Mouse (Mus musculus) MEL (cell line): ENCODE data around the gene Ercc6.

Experiments
- CTCF ChIP-seq, 3 experiments: IDR thresholded peaks in 2 of 3; conservative IDR thresholded peaks in 1 of 3; 2 replicates each; pipeline ENCODE4 v1.5.1; 2011 to 2012; ENCODE audit warnings: low read length in 3 of 3, low read depth in 2 of 3, mild to moderate bottlenecking in 2 of 3, improper control_type of control experiment in 1 of 3, inconsistent platforms in 1 of 3, mixed read lengths in 1 of 3, moderate library complexity in 1 of 3; ENCODE audit not compliant: control insufficient read depth in 1 of 3, insufficient read depth in 1 of 3, poor library complexity in 1 of 3, severe bottlenecking in 1 of 3
- POLR2A ChIP-seq, 2 experiments: IDR thresholded peaks; 2 replicates each; pipeline ENCODE4 v1.6.1; 2011 to 2012; ENCODE audit warnings: low read length in 2 of 2, mild to moderate bottlenecking in 2 of 2, control low read depth in 1 of 2, improper control_type of control experiment in 1 of 2, low read depth in 1 of 2, moderate library complexity in 1 of 2; ENCODE audit not compliant: control insufficient read depth in 1 of 2, insufficient read depth in 1 of 2, poor library complexity in 1 of 2
- RAD21 ChIP-seq: IDR thresholded peaks from 2 replicates; pipeline ENCODE4 v1.6.1; 2011; ENCODE audit warnings: mild to moderate bottlenecking, low read depth, low read length, improper control_type of control experiment

DNA sequence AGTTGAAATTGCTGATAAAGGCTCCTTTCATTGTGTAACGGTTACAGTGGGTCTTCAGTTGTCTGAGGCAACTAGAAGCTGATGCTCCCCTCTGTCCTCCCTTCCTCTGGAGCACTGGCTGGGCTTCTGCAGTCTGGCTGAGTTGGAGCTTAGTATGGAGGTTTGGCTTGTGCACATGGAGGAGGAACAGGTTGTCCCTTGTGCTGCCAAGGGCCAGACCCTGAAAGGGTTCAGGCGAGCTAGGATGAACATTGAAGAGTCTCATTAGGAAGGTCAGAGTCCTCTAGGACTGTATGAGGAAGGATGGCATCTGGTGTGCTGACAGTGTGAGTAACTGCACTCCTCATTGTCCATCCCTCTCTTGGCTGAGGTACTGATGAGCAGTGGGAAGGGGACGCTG lies 18.1 kb downstream of the Ercc6 start:
- TF ChIP-seq CTCF (IDR thresholded peaks at IDR 0.05 in 2 of 3, conservative IDR thresholded peaks at IDR 0.05 in 1 of 3; ENCODE audit: control insufficient read depth in 1 of 3, insufficient read depth in 1 of 3, low read depth in 2 of 3, low read length in 3 of 3, poor library complexity in 1 of 3, severe bottlenecking in 1 of 3) (no peak), RAD21 (no peak), POLR2A (IDR thresholded peaks at IDR 0.05; ENCODE audit: control insufficient read depth in 1 of 2, insufficient read depth in 1 of 2, low read depth in 1 of 2, low read length in 2 of 2, poor library complexity in 1 of 2) (no peak)
